Mouse (Mus musculus) small intestine, adult 10 weeks (tissue): ENCODE data around the gene Nsl1. TPM values are rescaled to one million over a fixed set of nuclear protein-coding genes. Genes with fewer than 3 reads are reported as not detected.

Experiments used
- polyA plus RNA-seq: library from polyadenylated mRNA; stranded (reverse); fragments of 350-450 nt; fragmentation: Illumina TruSeq; extraction: RNeasy Lipid Tissue Mini Kit (QIAGEN cat#74804); gene quantifications from one replicate; pipeline ENCODE4 v1.2.3, GENCODE M21; 2014; ENCODE audit warnings: low replicate concordance

Gene Nsl1
- polyA plus RNA-seq, result 0.74 TPM

GRCm38 (mm10) chr1:191062781-191063485 lies at the start of gene Nsl1, which contains the start of gene Tatdn3:
TSS of gene Nsl1 (plus strand) at chr1:191063012.
TSS of gene Tatdn3 (minus strand) at chr1:191062932.

GRCm38 (mm10) chr1:191026021-191026713 lies 36.6 kb upstream of the Nsl1 start, which contains the start of gene Flvcr1:
TSS of gene Flvcr1 (minus strand) at chr1:191026158.

GRCm38 (mm10) chr1:191036554-191037334 lies 26.1 kb upstream of the Nsl1 start, which contains the start of gene Spata45:
TSS of gene Spata45 (plus strand) at chr1:191036639.

GRCm38 (mm10) chr1:191097802-191098747 lies 35.3 kb downstream of the Nsl1 start, which contains the start of gene Batf3:
TSS of gene Batf3 (plus strand) at chr1:191097847.

Other genes with a start within 250 kb of the Nsl1 start
- 5.0 TPM for gene Rps6kc1, start 151.2 kb upstream of the Nsl1 start, polyA plus RNA-seq
- gene Angel2, start 137.9 kb upstream of the Nsl1 start, polyA plus RNA-seq, result 73.9 TPM
- 0.37 TPM for gene Vash2, start 83.7 kb upstream of the Nsl1 start, polyA plus RNA-seq
- gene Flvcr1, start 36.9 kb upstream of the Nsl1 start, polyA plus RNA-seq, result 319 TPM
- not detected for gene Spata45, start 26.4 kb upstream of the Nsl1 start, polyA plus RNA-seq
- gene Tatdn3, start 80 bp upstream of the Nsl1 start, polyA plus RNA-seq, result 15.5 TPM
- 0.78 TPM for gene Batf3, start 34.8 kb downstream of the Nsl1 start, polyA plus RNA-seq
- gene Fam71a, start 101.8 kb downstream of the Nsl1 start, polyA plus RNA-seq, result not detected
- 5.0 TPM for gene Atf3, start 155.0 kb downstream of the Nsl1 start, polyA plus RNA-seq